Mouse (Mus musculus): ENCODE data around the gene Ier2.

- TF ChIP-seq TAL1 (conservative IDR thresholded peaks at IDR 0.05; ENCODE audit: low read depth, low read length) (no peak), CTCF (IDR thresholded peaks at IDR 0.05; ENCODE audit: low read depth, low read length) (no peak), GATA1 (IDR thresholded peaks at IDR 0.05; ENCODE audit: borderline replicate concordance, low read length) (no peak), GATA2 (IDR thresholded peaks at IDR 0.05; ENCODE audit: borderline replicate concordance, low read depth, low read length) (no peak), POLR2AphosphoS5 (IDR thresholded peaks at IDR 0.05; ENCODE audit: insufficient replicate concordance, low read depth, low read length) (no peak)
These were observed 6.5 kb downstream of the Ier2 start for GRCm38 (mm10) chr8:84656191-84656525.
